Mouse (Mus musculus): Measurements from ENCODE around the gene Atp8b3.

DNA sequence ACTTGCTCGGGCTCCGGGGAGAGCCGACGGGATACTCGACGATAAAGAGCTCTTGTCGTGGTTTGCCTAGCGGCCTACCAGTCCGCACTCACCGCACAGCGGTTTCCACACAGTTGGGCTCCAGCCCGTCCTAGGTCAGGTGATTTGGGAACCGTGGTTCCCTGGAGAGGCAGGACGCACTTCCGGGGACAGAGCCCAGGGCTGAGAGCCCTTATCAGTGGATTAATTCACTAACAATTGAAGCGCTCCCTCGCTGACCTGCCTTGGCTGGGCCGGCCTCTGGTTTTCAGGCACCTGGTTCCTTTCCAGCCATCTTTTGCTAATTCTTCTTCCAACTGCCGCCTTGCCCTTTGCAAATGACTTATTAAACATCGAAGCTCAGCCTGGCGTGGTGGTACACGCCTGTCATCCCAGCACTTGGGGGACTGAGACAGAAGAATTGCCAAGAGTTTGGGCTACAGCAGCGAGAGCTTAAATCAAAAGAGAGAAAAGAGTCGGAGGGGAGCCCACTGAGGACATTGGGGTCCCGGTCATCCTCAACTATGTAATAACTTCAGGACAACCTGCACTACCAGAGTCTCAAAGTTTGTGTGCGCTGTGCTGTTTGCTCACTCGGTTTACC, 35.2 kb downstream of the Atp8b3 start:
- TF ChIP-seq CTCF (IDR thresholded peaks at IDR 0.05; ENCODE audit: low read depth) (no peak), EP300 (IDR thresholded peaks at IDR 0.05; ENCODE audit: low read depth) (no peak)
